Mouse (Mus musculus): ENCODE results near the gene Kalrn.
A peak's percentile ranks its signal among the peaks of the same experiment; 100 is the strongest.

The Kalrn gene

GRCm38 (mm10) chr16:33938311-33939132 is 634.8 kb downstream of the Kalrn start:
- no peak for DNase-seq (ENCODE audit: low read depth)

- DNase-seq (ENCODE audit: low read depth) = no peak
These were observed 635.8 kb downstream of the Kalrn start for GRCm38 (mm10) chr16:33937567-33937966.

- no peak for DNase-seq (ENCODE audit: low read depth)
These were observed 636.4 kb downstream of the Kalrn start for GRCm38 (mm10) chr16:33936885-33937284.

GRCm38 (mm10) chr16:33935407-33935785 is 637.9 kb downstream of the Kalrn start:
- no peak for DNase-seq (ENCODE audit: low read depth)

DNA sequence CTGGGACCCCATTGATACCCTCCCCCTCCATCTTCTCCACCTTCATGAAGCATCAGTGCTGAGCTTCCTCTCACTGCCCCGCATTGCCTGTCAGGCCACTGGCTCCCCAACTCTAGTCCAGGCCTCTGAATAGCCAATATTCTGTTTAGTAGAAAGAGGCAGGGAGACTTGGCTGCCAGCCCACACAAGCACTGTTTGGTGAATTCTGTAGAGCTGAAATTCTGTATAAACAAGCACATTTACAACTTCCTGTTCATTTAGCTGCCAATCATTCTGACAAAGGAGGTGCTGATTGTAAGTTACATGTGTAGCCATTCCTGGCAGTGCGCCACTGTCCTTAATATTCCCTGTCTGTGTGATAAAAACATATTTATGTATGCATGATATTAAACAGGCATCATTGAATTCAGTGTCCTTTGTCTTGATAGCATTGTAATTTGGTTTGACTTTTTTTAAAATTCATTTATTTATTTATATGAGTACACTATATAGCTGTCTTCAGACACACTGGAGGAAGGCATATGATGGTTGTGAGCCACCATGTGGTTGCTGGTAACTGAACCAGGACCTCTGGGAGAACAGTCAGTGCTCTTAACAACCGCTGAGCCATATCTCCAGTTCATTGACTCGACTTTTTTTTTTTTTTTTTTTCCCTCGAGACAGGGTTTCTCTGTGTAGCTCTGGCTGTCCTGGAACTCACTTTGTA is 638.5 kb downstream of the Kalrn start:
- no peak for DNase-seq (ENCODE audit: low read depth)

GRCm38 (mm10) chr16:33933411-33933810 is 639.9 kb downstream of the Kalrn start:
- no peak for DNase-seq (ENCODE audit: low read depth)

DNA sequence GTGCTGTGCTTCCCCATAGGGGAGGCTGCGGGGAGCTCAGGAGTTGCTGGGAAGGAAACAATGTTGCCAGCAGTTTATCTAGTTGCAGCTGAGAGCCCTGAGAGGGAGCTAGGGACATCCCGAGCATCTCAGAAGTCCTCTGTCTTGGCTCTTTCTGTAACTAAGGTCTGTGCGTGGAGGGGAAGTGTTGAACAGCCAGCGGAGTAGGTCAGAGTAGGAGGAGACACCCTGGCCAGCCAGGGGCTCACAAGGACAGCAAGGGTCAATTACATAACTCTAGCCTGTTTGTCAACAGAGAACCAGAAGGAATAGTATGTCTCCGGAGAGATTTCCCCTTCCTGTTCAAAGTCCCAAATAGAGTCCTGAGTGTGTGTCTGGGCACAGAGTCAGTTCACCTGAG is 641.2 kb downstream of the Kalrn start:
- no peak for DNase-seq (ENCODE audit: low read depth)

GRCm38 (mm10) chr16:33931682-33932081 is 641.6 kb downstream of the Kalrn start:
- DNase-seq (ENCODE audit: low read depth) = no peak

- no peak for DNase-seq (ENCODE audit: low read depth)
These were observed 642.5 kb downstream of the Kalrn start for GRCm38 (mm10) chr16:33930785-33931184.

- DNase-seq (ENCODE audit: low read depth) = no peak
These were observed 644.4 kb downstream of the Kalrn start for GRCm38 (mm10) chr16:33928788-33929462.

DNA sequence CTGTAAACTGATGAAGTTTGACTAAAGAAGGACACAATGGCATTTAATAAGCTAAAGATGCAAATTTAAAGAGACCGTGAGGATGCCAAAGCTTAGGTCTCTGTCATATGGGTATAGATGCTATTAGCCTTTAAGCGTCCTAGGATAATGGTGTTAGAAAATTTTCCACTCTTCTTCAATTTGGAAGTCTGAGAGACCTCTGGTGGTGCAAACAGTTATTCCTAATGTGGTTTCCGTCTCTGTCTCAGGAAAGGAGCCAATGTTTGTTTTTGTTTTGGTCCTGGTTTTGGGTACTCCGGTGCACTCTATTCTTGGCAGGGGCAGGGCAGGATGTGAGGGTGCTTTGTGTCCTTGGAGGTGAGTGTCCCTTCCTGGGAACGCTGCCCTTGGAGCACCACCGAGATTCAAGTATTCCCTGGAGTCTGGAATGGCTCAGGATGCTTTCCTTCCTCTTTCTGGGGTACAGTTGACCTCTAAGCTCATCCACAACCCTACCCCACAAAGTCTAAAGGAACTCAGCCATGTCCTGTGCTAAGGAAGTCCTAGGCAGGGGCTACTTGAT is 646.0 kb downstream of the Kalrn start:
- no peak for DNase-seq (ENCODE audit: low read depth)

- DNase-seq (ENCODE audit: low read depth) = no peak
These were observed 649.6 kb downstream of the Kalrn start for GRCm38 (mm10) chr16:33923758-33924157.

GRCm38 (mm10) chr16:33923001-33923316 is 650.4 kb downstream of the Kalrn start:
- DNase-seq (ENCODE audit: low read depth) = peak; percentile 65

DNA sequence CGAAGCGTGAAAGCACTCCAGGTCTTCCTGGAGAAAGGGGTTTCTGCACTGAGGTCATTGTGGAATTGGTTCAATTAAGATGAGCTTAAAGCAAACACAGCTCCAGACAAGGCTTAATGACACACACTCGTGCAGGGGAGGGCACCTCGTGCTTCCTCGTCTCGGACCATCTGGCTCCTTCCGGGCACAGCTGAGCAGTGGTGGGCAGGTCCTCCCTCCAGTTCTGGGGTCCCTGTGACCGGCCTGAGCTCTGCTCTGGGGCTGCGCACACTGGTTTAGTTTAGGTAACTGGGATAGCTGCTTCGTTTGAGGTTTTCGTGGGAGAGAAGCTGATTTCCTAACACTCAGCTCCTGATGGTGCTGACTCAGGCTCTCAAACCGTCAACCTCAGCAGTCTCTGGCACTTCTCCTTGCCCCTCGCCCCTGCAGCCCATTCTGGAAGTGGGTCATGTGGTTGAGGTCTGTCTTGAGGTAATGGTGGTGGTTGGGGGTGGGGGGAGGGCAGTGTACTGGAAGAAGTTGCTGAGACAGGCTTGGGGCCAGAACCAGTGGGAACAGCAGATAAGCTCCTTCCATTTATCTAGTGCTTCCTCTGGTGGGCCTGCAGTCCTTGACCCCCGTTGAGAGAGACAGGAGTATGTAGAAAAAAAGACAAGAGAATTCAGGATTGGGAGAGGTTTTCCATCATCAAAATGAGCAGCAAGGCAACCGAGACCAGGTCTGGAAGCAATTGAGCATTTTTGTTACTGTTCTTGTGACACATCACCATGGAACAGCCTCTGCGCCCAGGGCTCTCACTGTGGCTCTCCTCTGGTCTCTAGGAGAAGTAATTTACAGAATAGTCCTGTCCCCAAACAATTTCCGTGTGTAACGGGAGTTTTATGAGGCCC is 651.0 kb downstream of the Kalrn start:
- peak; percentile 89 for DNase-seq (ENCODE audit: low read depth)

- DNase-seq (ENCODE audit: low read depth) = no peak
These were observed 651.8 kb downstream of the Kalrn start for GRCm38 (mm10) chr16:33921514-33921913.

Measured in fibroblast of lung, adult 2 months (primary cell).